Mouse (Mus musculus) kidney, postnatal 0 days (tissue): ENCODE measurements around the gene Zcwpw1. TPM values are rescaled to one million over a fixed set of nuclear protein-coding genes. Genes with fewer than 3 reads are reported as not detected.

ENCODE experiments used
- ATAC-seq: fragments of 200-750 bp; cut with Nextera tagmentation; replicated peaks from 2 replicates; pipeline ENCODE4 v1.8.0; 2017; ENCODE audit warnings: low read depth, moderate number of reproducible peaks, moderate TSS enrichment, moderate library complexity; ENCODE audit not compliant: low FRiP score
- DNase-seq: peaks from one replicate; pipeline ENCODE4 v3.0.0-alpha.2; 2016; ENCODE audit warnings: low spot score
- H3K27ac ChIP-seq: fragments of 300-500 bp; sonication (generic); 2 replicates; pipeline ENCODE4 v1.5.1; 2014; ENCODE audit warnings: mild to moderate bottlenecking
- H3K27me3 ChIP-seq: fragments of 300-500 bp; sonication (generic); 2 replicates; pipeline ENCODE4 v1.6.1; 2014; ENCODE audit warnings: low read length, mixed read lengths; ENCODE audit not compliant: insufficient read depth
- H3K36me3 ChIP-seq: fragments of 300-500 bp; sonication (generic); 2 replicates; pipeline ENCODE4 v1.6.1; 2014; ENCODE audit warnings: low read length, mixed read lengths; ENCODE audit not compliant: insufficient read depth
- H3K4me1 ChIP-seq: fragments of 300-500 bp; sonication (generic); replicated peaks from 2 replicates; pipeline ENCODE4 v1.6.1; 2014; ENCODE audit warnings: antibody characterized with exemption, low read length, mixed read lengths; ENCODE audit not compliant: insufficient read depth
- H3K4me2 ChIP-seq: fragments of 300-500 bp; sonication (generic); 2 replicates; pipeline ENCODE4 v1.6.1; 2014; ENCODE audit warnings: mild to moderate bottlenecking, low read length, moderate library complexity, mixed read lengths
- H3K4me3 ChIP-seq: fragments of 300-500 bp; sonication (generic); replicated peaks from 2 replicates; pipeline ENCODE4 v1.5.1; 2014; ENCODE audit warnings: low read depth, low read length
- H3K9ac ChIP-seq: fragments of 300-500 bp; sonication (generic); 2 replicates; pipeline ENCODE4 v1.6.1; 2014; ENCODE audit warnings: low read depth, low read length
- H3K9me3 ChIP-seq: fragments of 300-500 bp; sonication (generic); replicated peaks from 2 replicates; pipeline ENCODE4 v1.6.1; 2016; ENCODE audit warnings: low read length, inconsistent platforms, mixed read lengths
- CTCF ChIP-seq: IDR thresholded peaks from 2 replicates; pipeline ENCODE4 v1.5.1; 2016; ENCODE audit warnings: antibody characterized with exemption, low read depth, mild to moderate bottlenecking, moderate library complexity
- WGBS: fragments of 180-500 bp; shearing (Covaris S2); extraction: QIAGEN DNeasy Blood & Tissue Kit; methylation state at CpG from one replicate; pipeline ENCODE4 v1.1.7; 2014; 5-methylcytosine and 5-hydroxymethylcytosine counted together
- polyA plus RNA-seq: library from polyadenylated mRNA; unstranded; fragments of >200 nt; fragmentation: Nextera tagmentation; extraction: Ambion mirVana; gene quantifications from 2 replicates; pipeline ENCODE4 v1.2.1, GENCODE M21; 2015

Zcwpw1 gene
- polyA plus RNA-seq, 1 experiment from 2014 or later, result 14.5 TPM

DNA sequence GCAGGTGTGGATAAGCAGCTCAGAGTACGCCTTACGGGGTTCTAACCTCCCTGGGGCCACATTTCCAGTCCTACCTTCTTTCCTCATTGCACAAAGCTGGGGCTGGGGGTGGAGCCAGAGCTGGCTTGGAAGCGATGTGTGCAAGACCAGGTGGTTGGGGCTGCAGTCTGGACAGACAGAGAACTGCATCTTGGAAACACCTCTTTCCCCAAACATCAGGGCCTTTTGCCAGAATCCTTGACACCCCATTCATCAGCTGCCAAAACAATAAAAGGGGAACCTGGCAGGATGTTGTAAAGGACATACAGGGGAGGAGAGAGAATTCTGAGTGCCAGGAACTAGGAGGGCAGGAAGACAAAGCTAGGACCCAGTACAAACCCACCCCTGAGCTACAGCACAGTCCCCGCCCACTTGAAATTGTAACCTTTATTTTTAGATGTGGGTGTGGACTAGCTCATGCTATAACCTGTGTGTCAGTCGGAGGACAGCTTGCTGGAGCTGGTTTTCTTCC, 11.1 kb upstream of the Zcwpw1 start:
- 16% methylated on average over 5 of the region's 5 CpGs for WGBS
- 0 out of 2 replicates have a peak, but pooled peaks cover 8% of the 10 kb centered on the region for H3K4me1 ChIP-seq
- H3K27ac ChIP-seq, result no peak overlapping the region; the same call in 1 of the 2 replicates
- H3K9ac ChIP-seq, result 0 out of 2 replicates have a peak overlapping the region, but pooled peaks have one; percentile 3
- H3K9me3 ChIP-seq, result no peaks in the 10 kb centered on the region
- no peak for TF ChIP-seq CTCF
- ATAC-seq (peak; percentile 30; the same call in 1 of the 2 replicates), DNase-seq (peak; percentile 65)
- H3K4me2 ChIP-seq, result no peak overlapping the region
- H3K4me3 ChIP-seq, result no peak overlapping the region
- H3K36me3 ChIP-seq, result peaks cover 5% of the 10 kb centered on the region; the same call in 1 of the 2 replicates
- no peaks in the 10 kb centered on the region for H3K27me3 ChIP-seq

DNA sequence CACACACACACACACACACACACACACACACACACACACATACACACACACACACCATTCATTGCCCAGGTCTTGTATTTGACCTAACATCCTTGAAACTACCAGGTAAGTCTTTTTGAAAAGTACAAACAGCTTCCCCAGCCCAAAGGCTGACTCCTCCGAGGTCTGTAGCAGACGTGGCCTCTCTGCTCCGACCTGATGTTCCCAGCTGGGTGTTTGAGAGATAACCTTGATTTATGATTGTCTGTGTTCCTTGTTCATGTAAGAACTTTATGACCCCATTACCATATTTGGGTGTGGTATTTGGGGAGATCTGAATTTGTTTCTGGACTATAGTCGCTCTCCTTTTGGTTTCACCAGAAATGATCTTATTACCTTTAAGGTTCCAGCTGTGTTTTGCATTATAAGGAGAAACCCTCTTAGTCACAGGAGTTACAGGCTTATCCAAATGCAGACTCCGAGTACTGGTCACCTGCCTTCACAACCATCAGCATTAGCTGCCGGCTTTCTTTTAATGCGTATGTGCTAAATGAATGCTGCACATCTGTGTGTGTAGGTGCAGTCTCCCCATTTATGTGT, 10.2 kb upstream of the Zcwpw1 start:
- ATAC-seq (no peak), DNase-seq (no peak)
- WGBS, result 58% methylated on average over 7 of the region's 7 CpGs
- no peak overlapping the region for H3K27ac ChIP-seq
- H3K4me1 ChIP-seq, result 0 out of 2 replicates have a peak, but pooled peaks cover 8% of the 10 kb centered on the region
- no peak overlapping the region for H3K4me3 ChIP-seq
- no peak overlapping the region for H3K4me2 ChIP-seq
- no peaks in the 10 kb centered on the region for H3K9me3 ChIP-seq
- H3K27me3 ChIP-seq, result no peaks in the 10 kb centered on the region
- no peak for TF ChIP-seq CTCF
- peaks cover 13% of the 10 kb centered on the region for H3K36me3 ChIP-seq
- no peak overlapping the region for H3K9ac ChIP-seq

- DNase-seq, result peak; percentile 98
- peak within 1 kb of the TSS; percentile 89 for H3K27ac ChIP-seq
- WGBS, result under 1% methylated on average over 31 of the region's 31 CpGs
- H3K4me1 ChIP-seq, result peaks cover 18% of the 10 kb centered on the region
- no peak for TF ChIP-seq CTCF
- peak within 1 kb of the TSS; percentile 93 for H3K4me3 ChIP-seq
- H3K9ac ChIP-seq, result peak within 1 kb of the TSS; percentile 92
- peaks cover 19% of the 10 kb centered on the region for H3K36me3 ChIP-seq
- peak within 1 kb of the TSS; percentile 86 for H3K4me2 ChIP-seq
- peak; percentile 92 for ATAC-seq
- H3K9me3 ChIP-seq, result no peaks in the 10 kb centered on the region
- H3K27me3 ChIP-seq, result no peaks in the 10 kb centered on the region
These were observed 9.0 kb upstream of the Zcwpw1 start, which contains the start of gene Ppp1r35 for GRCm38 (mm10) chr5:137778635-137779034. Gene Ppp1r35 (plus strand): TSS chr5:137778849.

GRCm38 (mm10) chr5:137779053-137779933, 8.3 kb upstream of the Zcwpw1 start:
- Histone ChIP-seq H3K36me3 (peaks cover 23% of the 10 kb centered on the region), H3K4me1 (peaks cover 25% of the 10 kb centered on the region), H3K27me3 (no peaks in the 10 kb centered on the region), H3K9ac (peak overlapping the region; percentile 92), H3K4me2 (peak overlapping the region; percentile 86), H3K4me3 (peak overlapping the region; percentile 93), H3K9me3 (no peaks in the 10 kb centered on the region), H3K27ac (peak overlapping the region; percentile 89)
- 1% methylated on average over 72 of the region's 83 CpGs for WGBS
- ATAC-seq (peak; percentile 25), DNase-seq (peak; percentile 42)
- TF ChIP-seq CTCF, result no peak

GRCm38 (mm10) chr5:137781661-137782060, 5.9 kb upstream of the Zcwpw1 start:
- Histone ChIP-seq H3K9ac (no peak overlapping the region), H3K36me3 (peaks cover 25% of the 10 kb centered on the region), H3K4me1 (peaks cover 33% of the 10 kb centered on the region), H3K4me2 (no peak overlapping the region), H3K27ac (no peak overlapping the region), H3K9me3 (no peaks in the 10 kb centered on the region), H3K27me3 (no peaks in the 10 kb centered on the region), H3K4me3 (no peak overlapping the region)
- ATAC-seq, result no peak
- DNase-seq, result no peak
- WGBS, result 82% methylated on average over 7 of the region's 7 CpGs
- TF ChIP-seq CTCF, result no peak
